Mouse (Mus musculus): Measurements from ENCODE around the gene Ttc29.

The Ttc29 gene

DNA sequence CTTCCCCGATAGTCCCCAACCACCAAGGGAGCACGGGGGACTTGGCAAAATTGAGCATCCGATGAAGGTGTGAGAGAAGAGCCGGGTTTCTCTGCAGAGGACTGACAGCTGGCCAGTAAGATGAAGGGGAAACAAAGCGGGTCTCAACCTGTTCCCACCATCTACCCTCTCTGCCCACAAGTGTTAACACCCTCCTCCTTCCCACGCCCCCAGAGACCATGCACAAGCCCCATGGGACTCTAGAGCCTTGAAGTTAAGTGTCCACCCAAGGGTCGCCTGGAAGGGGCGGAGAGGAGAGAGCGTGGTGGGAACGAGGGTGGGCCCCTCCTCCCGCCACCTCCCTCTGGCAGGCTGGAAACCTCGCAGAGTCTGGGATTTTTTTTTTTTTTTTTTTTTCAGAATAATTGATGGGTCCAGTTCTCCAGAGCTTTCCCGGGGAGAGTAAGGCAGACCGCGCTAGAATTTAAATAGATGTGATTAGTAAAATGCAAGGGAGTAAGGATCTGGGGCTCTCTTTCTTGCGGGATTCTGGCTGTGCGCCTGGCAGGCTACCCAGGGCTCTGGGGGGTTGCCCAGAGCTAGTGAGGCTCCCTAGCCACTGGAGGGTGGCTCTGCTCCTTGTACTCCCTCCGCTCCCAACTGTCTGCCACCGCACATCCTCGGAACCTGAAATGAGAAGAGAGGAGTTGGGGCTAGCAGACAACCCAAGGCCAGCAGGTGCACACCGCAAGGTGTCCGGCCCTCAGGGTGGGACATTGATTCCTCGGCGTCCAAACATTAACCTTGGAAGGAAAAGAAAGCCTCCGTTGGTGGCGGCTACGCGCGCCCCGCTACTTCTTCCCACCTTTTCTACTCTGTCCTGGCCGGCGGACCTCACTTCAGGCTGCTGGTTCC lies 214.0 kb downstream of the Ttc29 start:
- DNase-seq, result no peak

DNA sequence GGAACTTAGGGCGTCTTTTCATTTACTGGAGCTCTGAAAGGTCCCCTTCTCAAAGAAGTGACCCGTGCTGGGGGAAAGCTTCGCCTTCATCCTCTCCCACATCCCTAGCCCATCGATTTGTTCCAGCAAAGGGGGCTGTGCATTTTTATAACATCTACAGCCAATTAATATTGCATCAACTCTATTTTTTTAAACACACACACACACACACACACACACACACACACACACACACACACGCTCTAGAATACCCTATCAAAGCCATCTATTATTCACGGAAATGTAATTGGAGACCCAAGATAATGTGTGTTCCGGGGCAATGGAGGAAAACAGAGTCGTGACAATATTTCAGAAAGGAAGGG lies 214.7 kb downstream of the Ttc29 start:
- DNase-seq, result no peak

DNA sequence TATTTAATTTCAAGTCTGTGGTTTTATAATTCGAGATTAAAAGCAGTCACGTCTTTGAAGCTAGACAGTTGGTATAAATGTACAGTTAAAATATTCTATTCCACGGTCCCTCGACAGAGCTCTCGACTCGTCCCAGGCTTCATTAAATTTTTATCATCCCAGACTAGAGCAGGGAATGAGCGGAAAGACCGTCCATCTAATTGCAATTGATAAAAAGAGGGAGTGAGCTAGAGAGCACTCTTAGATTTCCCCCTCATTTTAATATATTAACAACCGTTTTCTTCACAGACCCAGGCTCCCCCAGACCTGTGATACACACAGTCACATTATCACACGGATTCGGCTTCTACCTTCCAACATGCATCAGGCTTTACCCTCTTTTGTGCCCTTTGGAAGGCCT lies 215.1 kb downstream of the Ttc29 start:
- DNase-seq, result no peak

DNA sequence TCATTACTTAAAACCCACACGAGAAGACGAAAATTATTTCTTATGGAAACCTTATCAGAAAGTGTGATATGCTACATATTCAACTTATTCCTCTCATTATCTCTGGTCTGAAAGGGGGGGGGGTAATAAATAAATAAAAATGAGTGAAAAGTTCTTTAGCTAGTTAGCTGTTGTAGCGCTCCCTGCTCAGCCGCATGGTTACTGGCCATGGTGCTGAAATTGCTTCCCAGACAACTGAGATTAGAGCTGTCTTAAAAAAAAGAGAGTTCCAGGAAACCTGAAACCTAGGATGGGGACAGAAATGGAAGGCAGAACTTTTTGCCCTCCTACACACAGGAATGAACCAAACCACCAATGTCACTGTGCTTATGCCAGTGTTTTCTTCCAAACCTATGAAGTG lies 218.3 kb downstream of the Ttc29 start:
- DNase-seq, result peak; percentile 39

DNA sequence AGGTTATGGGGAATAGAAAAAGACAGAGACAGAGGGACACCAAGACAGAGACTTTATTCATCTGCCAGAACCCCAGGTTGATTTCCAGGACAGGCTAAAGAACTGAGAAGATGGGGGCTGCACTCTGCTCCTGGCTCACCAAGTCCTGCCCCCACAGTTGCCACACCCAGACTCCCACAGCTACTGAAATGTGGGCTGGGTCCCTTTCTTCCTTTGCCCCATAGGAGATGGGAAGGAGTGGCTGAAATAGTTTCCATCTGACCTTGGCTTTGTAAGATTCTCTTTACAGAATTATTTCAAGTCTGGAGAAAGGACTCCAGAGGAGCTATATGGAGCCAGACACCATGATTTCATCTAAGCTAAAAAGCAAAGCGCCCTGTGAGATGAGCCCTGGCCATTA lies 219.4 kb downstream of the Ttc29 start:
- DNase-seq, result no peak

GRCm38 (mm10) chr8:78433318-78433717 lies 220.2 kb downstream of the Ttc29 start:
- no peak for DNase-seq

DNA sequence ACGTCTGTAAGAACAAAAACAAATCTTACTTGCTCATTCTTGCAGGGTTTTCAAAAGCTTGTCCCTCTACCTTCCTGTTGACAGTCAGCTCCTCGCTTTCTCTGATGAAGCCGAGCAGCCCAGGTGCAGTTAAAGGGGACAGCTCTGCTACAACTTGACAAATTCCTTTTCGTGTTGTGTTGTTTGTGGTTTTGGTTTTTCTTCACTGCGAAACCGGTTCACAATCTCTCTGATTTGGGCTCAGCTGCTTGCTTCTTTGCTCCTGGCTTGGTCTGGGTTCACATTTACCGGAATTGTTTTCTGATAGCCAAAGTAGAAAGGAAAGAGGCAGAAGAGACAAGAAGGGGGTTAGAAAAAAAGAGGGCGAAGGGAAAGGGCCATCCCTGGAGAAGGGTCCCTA lies 221.2 kb downstream of the Ttc29 start:
- DNase-seq, result no peak

GRCm38 (mm10) chr8:78434823-78435623 lies 221.9 kb downstream of the Ttc29 start:
- no peak for DNase-seq

- DNase-seq, result no peak
Measured at GRCm38 (mm10) chr8:78435624-78435960, 222.5 kb downstream of the Ttc29 start.

- DNase-seq, result no peak
Measured at GRCm38 (mm10) chr8:78436071-78436651, 223.1 kb downstream of the Ttc29 start, which contains the start of gene Pou4f2. Gene Pou4f2, minus strand, starts transcription at chr8:78436645.

DNA sequence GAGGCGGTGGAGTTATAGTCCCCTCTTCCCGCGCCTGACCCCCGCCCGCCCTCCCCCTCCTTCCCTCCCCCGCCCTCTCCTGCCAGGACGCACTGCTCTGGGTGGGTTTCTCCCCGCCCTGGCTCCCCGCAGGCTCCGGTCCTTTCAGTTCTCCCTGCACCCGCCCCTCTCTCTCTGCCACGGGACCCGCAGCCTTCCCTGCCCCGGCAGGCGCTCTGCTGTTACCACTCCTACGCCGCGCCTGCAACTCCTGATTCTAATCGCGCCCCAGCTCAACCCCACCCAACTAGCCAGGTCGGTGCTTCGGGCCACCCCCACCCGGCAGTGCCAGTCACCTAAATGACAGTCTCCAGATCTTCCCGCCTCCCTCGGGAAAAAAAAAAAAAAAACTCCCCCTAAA lies 223.6 kb downstream of the Ttc29 start:
- DNase-seq, result no peak

DNA sequence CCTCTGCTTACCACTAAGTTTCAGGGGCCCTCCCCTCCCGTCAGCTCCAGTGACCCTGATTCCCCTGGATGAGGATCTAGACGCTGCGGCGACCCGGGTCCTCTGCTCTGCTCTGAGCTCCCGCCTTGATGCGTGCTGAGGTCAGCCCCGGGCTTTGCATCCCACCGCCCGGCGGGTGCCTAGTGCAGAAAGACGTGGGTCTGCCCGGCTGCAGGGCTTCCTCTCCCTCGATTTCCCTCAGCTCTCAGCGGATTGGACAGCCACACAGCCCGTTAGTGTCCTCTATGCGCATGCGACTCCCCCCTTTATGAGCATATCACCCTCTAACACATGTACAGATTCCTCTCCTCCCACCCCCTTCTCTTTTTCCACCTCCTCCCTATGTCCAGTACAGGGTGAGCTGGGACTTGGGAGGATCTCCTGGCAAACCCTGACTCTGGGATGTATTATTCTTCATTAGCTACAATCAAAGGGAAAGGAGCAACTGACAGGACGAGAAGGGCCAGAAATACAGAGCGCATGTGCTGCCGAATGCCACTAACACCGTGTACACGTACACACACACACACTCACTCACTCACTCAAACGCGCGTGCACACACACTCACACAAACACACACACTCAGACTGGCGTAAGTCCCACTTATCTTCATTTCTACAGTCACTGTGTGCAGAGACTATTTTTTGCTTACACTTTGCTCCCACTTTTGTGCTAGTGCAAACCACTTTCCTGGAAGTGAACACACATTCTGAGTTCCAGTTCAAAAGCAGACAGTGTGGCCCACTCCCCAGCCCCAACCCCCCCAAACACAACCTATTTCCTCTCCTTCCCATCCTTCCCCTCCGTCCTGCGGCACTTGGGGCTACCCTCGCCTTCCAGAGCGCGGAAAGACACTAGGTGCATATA lies 224.3 kb downstream of the Ttc29 start:
- no peak for DNase-seq

- DNase-seq, result peak; percentile 12
Measured at GRCm38 (mm10) chr8:78438121-78438520, 225.0 kb downstream of the Ttc29 start.

GRCm38 (mm10) chr8:78442781-78443180 lies 229.7 kb downstream of the Ttc29 start:
- DNase-seq, result no peak
